Mouse (Mus musculus) forebrain, embryonic 14.5 days (tissue): ENCODE measurements around the gene Slc44a5. TPM values are rescaled to one million over a fixed set of nuclear protein-coding genes. Genes with fewer than 3 reads are reported as not detected.
A peak's percentile ranks its signal among the peaks of the same experiment; 100 is the strongest.

Source experiments
- ATAC-seq: fragments of 200-750 bp; cut with Nextera tagmentation; 2 replicates; pipeline ENCODE4 v1.8.0; 2017; ENCODE audit warnings: mild to moderate bottlenecking, moderate library complexity
- DNase-seq: peaks from one replicate; pipeline ENCODE4 v3.0.0-alpha.2; 2015; ENCODE audit warnings: low spot score
- H3K27ac ChIP-seq: fragments of 300-500 bp; sonication (generic); 2 replicates; pipeline ENCODE4 v1.5.1; 2014; ENCODE audit warnings: low read depth, mild to moderate bottlenecking, control low read depth, low read length, moderate library complexity
- H3K27me3 ChIP-seq: fragments of 300-500 bp; sonication (generic); replicated peaks from 2 replicates; pipeline ENCODE4 v1.6.1; 2014; ENCODE audit warnings: low read length, control low read depth, mixed read lengths; ENCODE audit not compliant: control insufficient read depth, insufficient read depth
- H3K36me3 ChIP-seq: fragments of 300-500 bp; sonication (generic); 2 replicates; pipeline ENCODE4 v1.6.1; 2014; ENCODE audit warnings: low read length, control low read depth; ENCODE audit not compliant: control insufficient read depth, insufficient read depth
- H3K4me1 ChIP-seq: fragments of 300-500 bp; sonication (generic); 2 replicates; pipeline ENCODE4 v1.6.1; 2014; ENCODE audit warnings: antibody characterized with exemption, low read length, control low read depth; ENCODE audit not compliant: control insufficient read depth, insufficient read depth
- H3K4me2 ChIP-seq: fragments of 300-500 bp; sonication (generic); 2 replicates; pipeline ENCODE4 v1.6.1; 2014; ENCODE audit warnings: mild to moderate bottlenecking, control low read depth, low read length
- H3K4me3 ChIP-seq: fragments of 300-500 bp; sonication (generic); 2 replicates; pipeline ENCODE4 v1.5.1; 2014; ENCODE audit warnings: low read depth, low read length, control low read depth
- H3K9ac ChIP-seq: fragments of 300-500 bp; sonication (generic); 2 replicates; pipeline ENCODE4 v1.6.1; 2014; ENCODE audit warnings: mild to moderate bottlenecking, low read length, control low read depth, moderate library complexity
- H3K9me3 ChIP-seq: fragments of 300-500 bp; sonication (generic); replicated peaks from 2 replicates; pipeline ENCODE4 v1.6.1; 2016; ENCODE audit warnings: low read length, control low read depth, mixed read lengths; ENCODE audit not compliant: control insufficient read depth
- WGBS: fragments of 180-500 bp; shearing (Covaris S2); extraction: QIAGEN DNeasy Blood & Tissue Kit; methylation state at CpG from one replicate; pipeline ENCODE4 v1.1.7; 2014; 5-methylcytosine and 5-hydroxymethylcytosine counted together
- polyA plus RNA-seq: library from polyadenylated mRNA; unstranded; fragments of >200 nt; fragmentation: Nextera tagmentation; extraction: Ambion mirVana; gene quantifications from 2 replicates; pipeline ENCODE4 v1.2.1, GENCODE M21; 2014

Gene Slc44a5
- polyA plus RNA-seq, 1 experiment from 2014 or later: 10.5 TPM

GRCm38 (mm10) chr3:154201796-154202195 is 228.6 kb downstream of the Slc44a5 start:
- Histone ChIP-seq H3K4me2 (no peak overlapping the region), H3K27ac (no peak overlapping the region), H3K27me3 (no peaks in the 10 kb centered on the region), H3K9me3 (no peaks in the 10 kb centered on the region), H3K4me3 (no peak overlapping the region), H3K9ac (no peak overlapping the region), H3K4me1 (no peaks in the 10 kb centered on the region; the same call in 1 of the 2 replicates), H3K36me3 (no peaks in the 10 kb centered on the region)
- 69% methylated on average over 12 of the region's 12 CpGs for WGBS
- peak; percentile 52 for DNase-seq
- peak; percentile 56; the same call in 1 of the 2 replicates for ATAC-seq

GRCm38 (mm10) chr3:154202383-154202782 is 229.1 kb downstream of the Slc44a5 start:
- H3K4me3 ChIP-seq: no peak overlapping the region
- no peak for ATAC-seq
- no peaks in the 10 kb centered on the region; the same call in 1 of the 2 replicates for H3K4me1 ChIP-seq
- H3K9me3 ChIP-seq: no peaks in the 10 kb centered on the region
- no peak overlapping the region for H3K4me2 ChIP-seq
- DNase-seq: no peak
- WGBS: 85% methylated on average over 13 of the region's 13 CpGs
- H3K36me3 ChIP-seq: no peaks in the 10 kb centered on the region
- H3K27me3 ChIP-seq: no peaks in the 10 kb centered on the region
- H3K9ac ChIP-seq: no peak overlapping the region
- no peak overlapping the region for H3K27ac ChIP-seq

- Histone ChIP-seq H3K36me3 (no peaks in the 10 kb centered on the region), H3K4me3 (no peak overlapping the region), H3K4me2 (no peak overlapping the region), H3K4me1 (peaks cover 10% of the 10 kb centered on the region), H3K9me3 (no peaks in the 10 kb centered on the region), H3K9ac (no peak overlapping the region), H3K27ac (no peak overlapping the region), H3K27me3 (no peaks in the 10 kb centered on the region)
- 97% methylated on average over 2 of the region's 2 CpGs for WGBS
- ATAC-seq: no peak
- DNase-seq: no peak
Measured at GRCm38 (mm10) chr3:154208479-154208878, 235.2 kb downstream of the Slc44a5 start.

DNA sequence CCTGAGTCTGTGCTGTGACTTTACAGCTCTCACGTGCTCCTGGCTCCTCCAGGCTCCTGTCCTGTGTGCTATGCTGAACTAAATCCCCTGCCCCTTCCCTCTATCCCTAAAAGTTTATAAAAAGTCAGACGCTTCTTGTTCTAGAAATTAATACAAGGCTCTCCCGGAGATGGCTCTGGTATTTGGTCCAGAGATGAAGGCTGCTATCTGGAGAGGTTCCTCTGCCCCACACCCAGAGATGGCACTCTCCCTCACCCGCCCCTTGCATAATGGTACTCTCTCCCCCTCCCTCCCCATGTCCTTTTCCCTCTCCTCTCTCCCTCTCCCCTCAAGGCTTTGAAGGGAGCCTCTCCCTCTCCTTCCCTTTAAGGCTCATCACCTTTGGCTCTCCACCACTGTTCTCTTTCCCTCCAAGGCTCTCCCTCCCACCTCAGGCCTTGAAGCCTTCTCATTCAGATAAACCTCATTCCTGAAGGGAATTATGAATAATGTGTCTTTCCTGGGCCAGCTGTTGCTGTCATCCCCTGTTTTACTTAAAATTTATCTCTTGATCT is 236.0 kb downstream of the Slc44a5 start:
- no peak overlapping the region for H3K4me2 ChIP-seq
- no peaks in the 10 kb centered on the region for H3K9me3 ChIP-seq
- H3K36me3 ChIP-seq: no peaks in the 10 kb centered on the region
- no peak for DNase-seq
- WGBS: 41% methylated on average over 4 of the region's 4 CpGs
- no peak overlapping the region for H3K9ac ChIP-seq
- no peak overlapping the region for H3K27ac ChIP-seq
- peak; percentile 30; the same call in 1 of the 2 replicates for ATAC-seq
- no peak overlapping the region for H3K4me3 ChIP-seq
- no peaks in the 10 kb centered on the region for H3K27me3 ChIP-seq
- peaks cover 10% of the 10 kb centered on the region for H3K4me1 ChIP-seq

GRCm38 (mm10) chr3:154209776-154210430 is 236.7 kb downstream of the Slc44a5 start:
- H3K4me1 ChIP-seq: peaks cover 10% of the 10 kb centered on the region
- H3K9ac ChIP-seq: no peak overlapping the region
- H3K27me3 ChIP-seq: no peaks in the 10 kb centered on the region
- H3K9me3 ChIP-seq: no peaks in the 10 kb centered on the region
- no peak overlapping the region for H3K27ac ChIP-seq
- ATAC-seq (peak; percentile 80), DNase-seq (peak; percentile 59)
- H3K36me3 ChIP-seq: no peaks in the 10 kb centered on the region
- 8% methylated on average over 4 of the region's 4 CpGs for WGBS
- H3K4me3 ChIP-seq: no peak overlapping the region
- H3K4me2 ChIP-seq: no peak overlapping the region

GRCm38 (mm10) chr3:154210431-154211055 is 237.3 kb downstream of the Slc44a5 start:
- Histone ChIP-seq H3K4me2 (no peak overlapping the region), H3K9me3 (no peaks in the 10 kb centered on the region), H3K4me1 (peaks cover 10% of the 10 kb centered on the region), H3K36me3 (no peaks in the 10 kb centered on the region), H3K4me3 (no peak overlapping the region), H3K9ac (no peak overlapping the region), H3K27me3 (no peaks in the 10 kb centered on the region), H3K27ac (no peak overlapping the region)
- 57% methylated on average over 10 of the region's 10 CpGs for WGBS
- ATAC-seq: peak; percentile 52
- DNase-seq: peak; percentile 45

DNA sequence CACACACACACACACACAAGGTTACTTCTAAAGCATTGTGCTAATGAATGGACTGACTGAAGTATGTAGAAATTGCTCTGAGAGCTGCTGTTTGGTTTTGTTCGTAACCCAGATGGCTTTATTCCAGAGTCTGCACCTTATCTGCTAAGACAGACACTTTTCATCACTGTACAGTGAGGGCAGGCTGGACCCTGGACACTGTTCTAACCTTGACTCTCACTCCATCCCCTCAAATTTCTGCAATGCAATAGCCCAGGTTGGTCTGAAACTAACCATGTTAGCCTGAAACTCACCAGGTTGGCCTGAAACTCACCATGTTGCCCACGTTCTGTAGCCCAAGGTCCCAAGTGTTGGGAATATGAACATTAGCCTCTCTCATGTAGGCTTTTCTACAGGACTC is 239.3 kb downstream of the Slc44a5 start:
- Histone ChIP-seq H3K9me3 (no peaks in the 10 kb centered on the region), H3K27me3 (no peaks in the 10 kb centered on the region), H3K4me1 (peaks cover 10% of the 10 kb centered on the region), H3K4me3 (no peak overlapping the region), H3K27ac (no peak overlapping the region), H3K36me3 (no peaks in the 10 kb centered on the region), H3K9ac (no peak overlapping the region), H3K4me2 (no peak overlapping the region)
- no peak for DNase-seq
- ATAC-seq: no peak
- WGBS: 80% methylated on average over 2 of the region's 2 CpGs

DNA sequence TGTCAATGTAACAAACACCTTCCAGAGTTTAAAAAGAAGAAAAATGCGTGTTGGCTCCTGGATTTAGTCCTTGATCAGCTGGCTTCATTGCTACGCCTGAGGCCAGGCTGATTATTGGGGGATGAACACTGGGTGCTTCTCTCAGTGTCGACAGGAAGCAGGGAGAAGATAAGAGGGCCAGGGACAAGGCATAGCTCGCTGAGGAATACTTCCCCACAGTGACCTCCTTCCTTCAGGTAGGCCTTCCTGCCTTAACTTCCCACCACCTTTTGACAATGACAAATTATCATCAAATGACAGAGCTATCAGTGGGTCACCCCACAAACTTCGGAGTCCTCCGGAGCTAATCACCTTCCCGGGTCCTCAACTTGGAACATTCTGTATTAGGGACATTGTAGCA is 242.1 kb downstream of the Slc44a5 start:
- Histone ChIP-seq H3K4me2 (no peak overlapping the region), H3K27me3 (no peaks in the 10 kb centered on the region), H3K9ac (no peak overlapping the region), H3K36me3 (no peaks in the 10 kb centered on the region), H3K4me3 (no peak overlapping the region), H3K9me3 (no peaks in the 10 kb centered on the region), H3K4me1 (no peaks in the 10 kb centered on the region), H3K27ac (no peak overlapping the region)
- DNase-seq (no peak), ATAC-seq (no peak)
- WGBS: 83% methylated on average over 7 of the region's 7 CpGs

GRCm38 (mm10) chr3:154215779-154216178 is 242.5 kb downstream of the Slc44a5 start:
- no peak overlapping the region for H3K27ac ChIP-seq
- no peaks in the 10 kb centered on the region for H3K4me1 ChIP-seq
- no peak overlapping the region for H3K4me2 ChIP-seq
- no peaks in the 10 kb centered on the region for H3K9me3 ChIP-seq
- ATAC-seq (no peak), DNase-seq (no peak)
- H3K9ac ChIP-seq: no peak overlapping the region
- H3K4me3 ChIP-seq: no peak overlapping the region
- H3K36me3 ChIP-seq: no peaks in the 10 kb centered on the region
- H3K27me3 ChIP-seq: no peaks in the 10 kb centered on the region
